Mouse (Mus musculus) ES-E14 (cell line): ENCODE data around the gene Fam217b. TPM values are rescaled to one million over a fixed set of nuclear protein-coding genes. Genes with fewer than 3 reads are reported as not detected.

Experiments used
- DNase-seq: peaks from one replicate; pipeline ENCODE4 v3.0.0-alpha.2; 2013; ENCODE audit warnings: low read depth, low spot score
- H3K27ac ChIP-seq: 2 replicates; pipeline ENCODE4 v1.5.1; 2012; ENCODE audit warnings: low read depth, mild to moderate bottlenecking, low read length, moderate library complexity, mixed read lengths; ENCODE audit not compliant: poor library complexity, insufficient read depth, severe bottlenecking
- H3K36me3 ChIP-seq: 2 replicates; pipeline ENCODE4 v1.6.1; 2012; ENCODE audit warnings: mild to moderate bottlenecking, low read length, moderate library complexity, mixed read lengths; ENCODE audit not compliant: control insufficient read depth, poor library complexity, insufficient read depth, severe bottlenecking
- H3K4me1 ChIP-seq, 2 experiments: fragments of 150-350 bp in 1 of 2; sonication (generic) in 1 of 2; 2 replicates each; pipeline ENCODE4 v1.6.1; 2012; ENCODE audit warnings: low read length in 2 of 2, mild to moderate bottlenecking in 1 of 2, mixed read lengths in 1 of 2; ENCODE audit not compliant: control insufficient read depth in 2 of 2, insufficient read depth in 2 of 2, poor library complexity in 1 of 2
- H3K4me3 ChIP-seq, 2 experiments: fragments of 150-350 bp in 1 of 2; sonication (generic) in 1 of 2; 2 replicates each; pipeline ENCODE4 v1.5.1; 2012; ENCODE audit warnings: low read length in 2 of 2, low read depth in 1 of 2, mild to moderate bottlenecking in 1 of 2, mixed read lengths in 1 of 2; ENCODE audit not compliant: insufficient read depth in 1 of 2, poor library complexity in 1 of 2, severe bottlenecking in 1 of 2
- H3K9ac ChIP-seq: 2 replicates; pipeline ENCODE4 v1.6.1; 2012; ENCODE audit warnings: low read depth, mild to moderate bottlenecking, low read length, mixed read lengths; ENCODE audit not compliant: poor library complexity, insufficient read depth, severe bottlenecking
- H3K9me3 ChIP-seq: fragments of 150-350 bp; sonication (generic); 2 replicates; pipeline ENCODE4 v1.6.1; 2012; ENCODE audit warnings: low read depth, mild to moderate bottlenecking, low read length; ENCODE audit not compliant: control insufficient read depth, insufficient read depth
- CHD2 ChIP-seq: IDR thresholded peaks from 2 replicates; pipeline ENCODE4 v1.6.1; 2014; ENCODE audit warnings: mild to moderate bottlenecking, low read depth, low read length, inconsistent platforms
- HCFC1 ChIP-seq: IDR thresholded peaks from 2 replicates; pipeline ENCODE4 v1.6.1; 2012; ENCODE audit warnings: low read length, inconsistent platforms, borderline replicate concordance; ENCODE audit not compliant: insufficient read depth
- MAFK ChIP-seq: IDR thresholded peaks from 2 replicates; pipeline ENCODE4 v1.6.1; 2014; ENCODE audit warnings: mild to moderate bottlenecking, low read depth, low read length, inconsistent platforms; ENCODE audit not compliant: insufficient read depth
- ZC3H11A ChIP-seq: IDR thresholded peaks from 2 replicates; pipeline ENCODE4 v1.6.1; 2012; ENCODE audit warnings: low read depth, mild to moderate bottlenecking, inconsistent platforms, low read length, borderline replicate concordance
- ZNF384 ChIP-seq: IDR thresholded peaks from 2 replicates; pipeline ENCODE4 v1.6.1; 2012; ENCODE audit warnings: low read depth, low read length, inconsistent platforms
- in situ Hi-C, 2 experiments: fragments of 600-800 bp; cut with MboI; formaldehyde crosslinking; loops; one replicate each; pipeline ENCODE4 v1.15.1; 2025; ENCODE audit warnings: low sequenced_read_pairs in 2 of 2, inconsistent platforms in 1 of 2; ENCODE audit not compliant: unreplicated experiment in 2 of 2
- total RNA-seq: library from RNA; depleted of rRNA; stranded (reverse); fragments of 300-350 nt; gene quantifications from 2 replicates; pipeline ENCODE4 v1.2.3, GENCODE M21; 2012

Fam217b gene
- total RNA-seq, 1 experiment, result 0.76 TPM

DNA sequence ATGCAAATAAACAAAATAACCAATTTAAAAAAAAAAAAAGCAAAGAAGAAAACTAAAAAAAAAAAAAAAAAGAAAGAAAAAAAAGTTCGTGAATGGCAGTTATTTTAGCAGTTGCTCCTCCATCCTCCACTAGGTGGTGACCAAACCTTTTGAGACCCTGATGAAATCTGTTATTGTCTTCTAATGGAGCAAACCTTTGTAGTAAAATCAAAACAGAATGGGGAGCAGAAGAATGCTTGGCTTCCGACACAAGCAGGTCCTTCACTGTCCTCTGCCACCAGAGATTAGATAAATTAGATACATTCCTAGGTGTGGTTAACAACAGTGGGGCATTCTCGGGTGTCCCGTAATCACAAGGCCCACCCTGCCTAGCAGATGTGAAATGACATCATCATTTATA lies 11.9 kb downstream of the Fam217b start:
- Histone ChIP-seq H3K4me3 (no peak overlapping the region), H3K27ac (no peak overlapping the region), H3K9me3 (no peaks in the 10 kb centered on the region), H3K36me3 (no peaks in the 10 kb centered on the region), H3K4me1 (no peaks in the 10 kb centered on the region), H3K9ac (no peak overlapping the region)
- TF ChIP-seq MAFK (no peak), ZNF384 (peak; percentile 94)
- in situ Hi-C loops, result no loop called here
- no peak for DNase-seq

DNA sequence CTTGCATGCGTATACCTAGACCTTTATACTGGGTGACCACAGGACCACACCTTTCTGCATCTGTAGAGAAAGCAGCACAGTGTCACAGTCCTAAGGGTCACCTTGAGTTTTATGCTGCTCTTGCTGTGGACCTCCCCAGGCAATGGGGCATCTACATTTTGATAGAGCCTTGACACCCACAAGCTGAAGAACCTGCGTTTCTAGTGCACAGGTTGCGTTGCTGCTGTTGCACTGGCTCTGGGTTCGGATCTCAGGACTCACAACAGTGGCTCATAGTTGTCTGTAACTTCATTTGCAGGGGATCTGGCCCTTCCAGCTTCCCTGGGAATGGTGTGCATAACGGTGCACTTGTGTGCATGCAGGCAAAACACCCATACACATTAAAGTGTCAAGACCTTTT lies 12.9 kb downstream of the Fam217b start:
- H3K27ac ChIP-seq, result no peak overlapping the region
- no peak for TF ChIP-seq ZNF384
- TF ChIP-seq CHD2, result no peak
- TF ChIP-seq ZC3H11A, result no peak
- no peak for TF ChIP-seq HCFC1
- no peak for TF ChIP-seq MAFK
- no peak overlapping the region for H3K9ac ChIP-seq
- no peak overlapping the region for H3K4me3 ChIP-seq
- H3K36me3 ChIP-seq, result no peaks in the 10 kb centered on the region
- no peak for DNase-seq
- no peaks in the 10 kb centered on the region for H3K4me1 ChIP-seq
- in situ Hi-C loops, result no loop called here
- no peaks in the 10 kb centered on the region for H3K9me3 ChIP-seq

DNA sequence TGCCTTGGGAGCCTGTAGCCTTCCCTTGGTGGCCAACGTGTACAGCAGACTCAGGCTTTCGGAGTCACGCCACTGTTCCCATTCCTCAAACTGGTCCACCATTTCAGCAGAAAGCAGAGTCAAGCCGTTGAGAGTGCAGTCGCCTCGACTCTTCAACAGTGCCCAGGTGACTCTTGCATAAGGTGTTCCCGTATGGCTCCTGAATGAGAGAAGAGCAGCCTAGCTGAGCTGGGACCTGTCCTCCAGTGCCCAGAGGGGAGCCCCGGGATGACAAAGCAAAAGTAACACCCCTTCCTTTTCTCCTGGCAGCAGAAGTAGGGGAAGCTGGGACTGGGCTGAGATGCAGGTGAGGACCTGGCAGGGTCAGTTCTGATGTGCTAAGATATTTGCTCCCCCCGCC lies 13.9 kb downstream of the Fam217b start:
- no peak for DNase-seq
- Histone ChIP-seq H3K4me3 (no peak overlapping the region), H3K9me3 (no peaks in the 10 kb centered on the region), H3K4me1 (no peaks in the 10 kb centered on the region), H3K9ac (no peak overlapping the region), H3K27ac (no peak overlapping the region), H3K36me3 (no peaks in the 10 kb centered on the region)
- TF ChIP-seq MAFK (no peak), CHD2 (no peak), ZC3H11A (no peak), ZNF384 (no peak), HCFC1 (no peak)
- in situ Hi-C loops, result no loop called here

- no peak overlapping the region for H3K9ac ChIP-seq
- no peaks in the 10 kb centered on the region for H3K4me1 ChIP-seq
- in situ Hi-C loops, result no loop called here
- no peak for DNase-seq
- H3K4me3 ChIP-seq, result no peak overlapping the region
- no peaks in the 10 kb centered on the region for H3K36me3 ChIP-seq
- H3K9me3 ChIP-seq, result no peaks in the 10 kb centered on the region
- no peak overlapping the region for H3K27ac ChIP-seq
- TF ChIP-seq HCFC1, result no peak
- no peak for TF ChIP-seq CHD2
- TF ChIP-seq ZC3H11A, result no peak
- TF ChIP-seq ZNF384, result no peak
- no peak for TF ChIP-seq MAFK
Measured at GRCm38 (mm10) chr2:178428676-178429075, 14.4 kb downstream of the Fam217b start.

- Histone ChIP-seq H3K36me3 (no peaks in the 10 kb centered on the region), H3K9me3 (no peaks in the 10 kb centered on the region), H3K9ac (no peak overlapping the region), H3K4me3 (no peak overlapping the region), H3K4me1 (no peaks in the 10 kb centered on the region), H3K27ac (no peak overlapping the region)
- DNase-seq, result no peak
- in situ Hi-C loops, result no loop called here
- TF ChIP-seq CHD2 (no peak), HCFC1 (no peak), ZC3H11A (no peak), ZNF384 (no peak), MAFK (no peak)
Measured at GRCm38 (mm10) chr2:178429426-178429825, 15.1 kb downstream of the Fam217b start.
